Mouse (Mus musculus) megakaryocyte, adult 5-6 weeks (primary cell): ENCODE results near the gene Nbdy. TPM values are rescaled to one million over a fixed set of nuclear protein-coding genes. Genes with fewer than 3 reads are reported as not detected.

Experiments used
- ATAC-seq: 2 replicates; pipeline ENCODE4 v1.8.0; 2016; ENCODE audit warnings: mild to moderate bottlenecking, inconsistent platforms; ENCODE audit not compliant: poor library complexity, severe bottlenecking
- total RNA-seq, 2 experiments: library from RNA; stranded (forward) in 1 of 2; stranded (reverse) in 1 of 2; fragments of 153-499, 151-499 nt in 1 of 2; fragments of 221-1000, 200-1000 nt in 1 of 2; gene quantifications; 2 replicates each; pipeline versions ENCODE4 v1.2.3 to v1.2.4; 2015 to 2017

The Nbdy gene
- total RNA-seq (2015) = 25.7 and 28.1 TPM in 2 replicates
- 21.8 and 25.4 TPM in 2 replicates for total RNA-seq (2017)

- ATAC-seq = peak; percentile 95
Observed at GRCm38 (mm10) chrX:153723110-153723916, at the start of gene Nbdy. Gene Nbdy (plus strand): TSS chrX:153723590.

GRCm38 (mm10) chrX:153695782-153696395 is 27.5 kb upstream of the Nbdy start, which contains the start of gene Kctd12b:
Gene Kctd12b (minus strand): TSS chrX:153696391.
- peak; percentile 89 for ATAC-seq

- ATAC-seq = no peak
Observed at GRCm38 (mm10) chrX:153700463-153700862, 22.9 kb upstream of the Nbdy start.

GRCm38 (mm10) chrX:153707735-153708134 is 15.7 kb upstream of the Nbdy start:
- ATAC-seq = 0 out of 2 replicates have a peak, but pooled peaks have one; percentile 40

GRCm38 (mm10) chrX:153716716-153717115 is 6.7 kb upstream of the Nbdy start:
- ATAC-seq = peak; percentile 45; the same call in 1 of the 2 replicates

GRCm38 (mm10) chrX:153719602-153720001 is 3.8 kb upstream of the Nbdy start:
- ATAC-seq = peak; percentile 81

GRCm38 (mm10) chrX:153724400-153724799 is 1.0 kb downstream of the Nbdy start:
- no peak for ATAC-seq

- ATAC-seq = no peak
Observed at GRCm38 (mm10) chrX:153735697-153736096, 12.3 kb downstream of the Nbdy start.

- ATAC-seq = no peak
Observed at GRCm38 (mm10) chrX:153742493-153742892, 19.1 kb downstream of the Nbdy start.

- ATAC-seq = no peak
Observed at GRCm38 (mm10) chrX:153749230-153749629, 25.8 kb downstream of the Nbdy start.

Other genes starting within 250 kb of the Nbdy start
- gene Ubqln2, start 225.4 kb upstream of the Nbdy start, total RNA-seq (2015) = 46.0 and 46.4 TPM in 2 replicates
- 6.6 and 10.0 TPM in 2 replicates for gene Ubqln2, start 225.4 kb upstream of the Nbdy start, total RNA-seq (2017)
- not detected in 2 replicates for gene Cypt3, start 165.0 kb upstream of the Nbdy start, total RNA-seq (2015)
- gene Cypt3, start 165.0 kb upstream of the Nbdy start, total RNA-seq (2017) = not detected in 2 replicates
- 7.8 and 8.4 TPM in 2 replicates for gene Kctd12b, start 27.2 kb upstream of the Nbdy start, total RNA-seq (2015)
- gene Kctd12b, start 27.2 kb upstream of the Nbdy start, total RNA-seq (2017) = 8.8 and 10.2 TPM in 2 replicates
- gene Spin2c, start 108.6 kb downstream of the Nbdy start, total RNA-seq (2015) = 0.64 TPM in 1 of 2 replicates, not detected in the other
- 0.77 TPM in 1 of 2 replicates, not detected in the other for gene Spin2c, start 108.6 kb downstream of the Nbdy start, total RNA-seq (2017)